Comparison of ENCODE assay signal across 8 mouse cellular contexts in the genomic region with DNA sequence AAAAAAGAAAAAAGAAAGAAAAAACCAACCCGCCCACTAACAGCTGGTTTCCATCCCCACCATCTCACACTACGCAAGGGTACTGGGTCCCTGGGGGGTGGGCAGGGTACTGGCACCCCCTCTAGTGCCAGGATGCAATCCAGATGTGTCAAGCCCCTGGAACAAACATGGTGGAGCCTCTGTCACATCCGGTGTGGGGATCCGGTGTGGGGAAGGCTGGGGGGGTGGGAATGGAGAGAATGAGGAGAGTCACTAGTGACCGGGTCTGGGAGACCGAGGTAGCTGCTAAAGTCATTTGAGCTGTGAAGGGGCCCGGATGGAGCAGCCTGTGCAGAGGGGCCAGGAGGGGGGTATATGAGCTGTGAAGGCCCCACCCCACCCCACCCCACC. TPM values are rescaled to one million over a fixed set of nuclear protein-coding genes. Genes with fewer than 3 reads are reported as not detected.
DNase-seq lines count a peak whose midpoint lies in the region; ATAC-seq and TF ChIP-seq lines count a peak whose summit lies in the region.

No protein-coding gene starts in this region.

- 22% methylated on average over 7 of the region's 7 CpGs for WGBS in kidney, postnatal 0 days
- WGBS in hindbrain, embryonic 12.5 days = 70% methylated on average over 7 of the region's 7 CpGs

- peak overlapping the region; percentile 85; the same call in 1 of the 2 replicates for H3K4me2 ChIP-seq in kidney, postnatal 0 days (ENCODE audit: low read length)
- peak overlapping the region; percentile 44 for H3K4me2 ChIP-seq in hindbrain, embryonic 12.5 days (replicated peaks)

- H3K4me1 ChIP-seq in kidney, postnatal 0 days (replicated peaks; ENCODE audit: insufficient read depth, low read length) = peaks cover 32% of the 10 kb centered on the region
- peaks cover 36% of the 10 kb centered on the region for H3K4me1 ChIP-seq in hindbrain, embryonic 12.5 days

- peaks cover 20% of the 10 kb centered on the region for H3K36me3 ChIP-seq in kidney, postnatal 0 days (ENCODE audit: insufficient read depth, low read length)
- peaks cover 20% of the 10 kb centered on the region for H3K36me3 ChIP-seq in hindbrain, embryonic 12.5 days

- H3K9ac ChIP-seq in kidney, postnatal 0 days (ENCODE audit: low read depth, low read length) = peak overlapping the region; percentile 47; the same call in 1 of the 2 replicates
- peak overlapping the region; percentile 32; the same call in 1 of the 2 replicates for H3K9ac ChIP-seq in hindbrain, embryonic 12.5 days

- H3K4me3 ChIP-seq in kidney, postnatal 0 days (replicated peaks; ENCODE audit: low read depth, low read length) = no peak overlapping the region
- H3K4me3 ChIP-seq in hindbrain, embryonic 12.5 days = no peak overlapping the region

- DNase-seq in kidney, postnatal 0 days (ENCODE audit: low spot score) = no peak
- DNase-seq in kidney, postnatal 25 days = no peak
- peak; percentile 68 for DNase-seq in fibroblast of lung, adult 2 months (ENCODE audit: low read depth)
- peak; percentile 44 for DNase-seq in neural tube, embryonic 10.5 days (ENCODE audit: extremely low spot score, low spot score)
- DNase-seq in adrenal gland, postnatal 14 days = no peak
- no peak for DNase-seq in spleen, postnatal 14 days (ENCODE audit: low spot score in 2 of 2)
- DNase-seq in cerebellum, adult 11 months = no peak

- H3K27me3 ChIP-seq in kidney, postnatal 0 days (ENCODE audit: insufficient read depth, low read length) = no peaks in the 10 kb centered on the region
- peaks cover 6% of the 10 kb centered on the region; the same call in 1 of the 2 replicates for H3K27me3 ChIP-seq in hindbrain, embryonic 12.5 days

- no peaks in the 10 kb centered on the region for H3K9me3 ChIP-seq in kidney, postnatal 0 days (replicated peaks; ENCODE audit: low read length)
- no peaks in the 10 kb centered on the region for H3K9me3 ChIP-seq in hindbrain, embryonic 12.5 days (replicated peaks)

- peak overlapping the region; percentile 92 for H3K27ac ChIP-seq in kidney, postnatal 0 days
- H3K27ac ChIP-seq in hindbrain, embryonic 12.5 days = peak overlapping the region; percentile 77

- ATAC-seq in kidney, postnatal 0 days (replicated peaks; ENCODE audit: low FRiP score, low read depth) = peak; percentile 48
- ATAC-seq in hindbrain, embryonic 12.5 days (ENCODE audit: low FRiP score) = no peak

- TF ChIP-seq CTCF in kidney, postnatal 0 days (IDR thresholded peaks at IDR 0.05; ENCODE audit: low read depth) = no peak

RNA-seq across cellular contexts. Expression of a gene that starts 4.8 kb away (rescaled TPM):
- 21.3 and 23.3 TPM in 2 replicates for polyA plus RNA-seq in kidney, postnatal 0 days (2015; fragmentation: Nextera tagmentation; extraction: Ambion mirVana)
- polyA plus RNA-seq in hindbrain, embryonic 12.5 days (2016; fragmentation: Nextera tagmentation; extraction: Ambion mirVana) = 22.1 and 26.5 TPM in 2 replicates
- 9.1 and 11.0 TPM in 2 replicates for total RNA-seq in adrenal gland, postnatal 14 days (2021)

RNA-seq across cellular contexts. Expression of a gene that starts 12.1 kb away (rescaled TPM):
- 34.1 and 43.1 TPM in 2 replicates for polyA plus RNA-seq in kidney, postnatal 0 days (2015; fragmentation: Nextera tagmentation; extraction: Ambion mirVana)
- polyA plus RNA-seq in hindbrain, embryonic 12.5 days (2016; fragmentation: Nextera tagmentation; extraction: Ambion mirVana) = 95.2 and 102 TPM in 2 replicates
- 56.0 and 58.0 TPM in 2 replicates for total RNA-seq in adrenal gland, postnatal 14 days (2021)

RNA-seq across cellular contexts. Expression of a gene that starts 30.8 kb away (rescaled TPM):
- polyA plus RNA-seq in kidney, postnatal 0 days (2015; fragmentation: Nextera tagmentation; extraction: Ambion mirVana) = 155 and 158 TPM in 2 replicates
- 103 and 106 TPM in 2 replicates for polyA plus RNA-seq in hindbrain, embryonic 12.5 days (2016; fragmentation: Nextera tagmentation; extraction: Ambion mirVana)
- 135 and 144 TPM in 2 replicates for total RNA-seq in adrenal gland, postnatal 14 days (2021)

RNA-seq across cellular contexts. Expression of a gene that starts 44.0 kb away (rescaled TPM):
- polyA plus RNA-seq in kidney, postnatal 0 days (2015; fragmentation: Nextera tagmentation; extraction: Ambion mirVana) = 12.3 and 13.4 TPM in 2 replicates
- polyA plus RNA-seq in hindbrain, embryonic 12.5 days (2016; fragmentation: Nextera tagmentation; extraction: Ambion mirVana) = 5.2 and 5.5 TPM in 2 replicates
- 12.7 and 13.8 TPM in 2 replicates for total RNA-seq in adrenal gland, postnatal 14 days (2021)

RNA-seq across cellular contexts. Expression of a gene that starts 57.4 kb away (rescaled TPM):
- 0.26 and 0.50 TPM in 2 replicates for polyA plus RNA-seq in kidney, postnatal 0 days (2015; fragmentation: Nextera tagmentation; extraction: Ambion mirVana)
- 1.7 and 2.1 TPM in 2 replicates for polyA plus RNA-seq in hindbrain, embryonic 12.5 days (2016; fragmentation: Nextera tagmentation; extraction: Ambion mirVana)
- total RNA-seq in adrenal gland, postnatal 14 days (2021) = 1.2 and 4.1 TPM in 2 replicates

Comparison
In these comparisons a context has a peak if more than half of its experiments do, and no peak if none do; other contexts are left out.
1. DNase-seq: peak in fibroblast of lung, adult 2 months (single experiment) and neural tube, embryonic 10.5 days (single experiment); none in kidney, postnatal 0 days (single experiment), kidney, postnatal 25 days (0 of 2), adrenal gland, postnatal 14 days (single experiment), spleen, postnatal 14 days (0 of 2) and cerebellum, adult 11 months (single experiment).